Mouse (Mus musculus) ES-E14 (cell line): ENCODE results near the gene Gm36864. TPM values are rescaled to one million over a fixed set of nuclear protein-coding genes. Genes with fewer than 3 reads are reported as not detected.
"Not testable (repeated sequence)": the region's sequence is repeated elsewhere in the genome, so short reads cannot be mapped to it uniquely, and the experiment has no call there.

ENCODE experiments used
- DNase-seq: peaks from one replicate; pipeline ENCODE4 v3.0.0-alpha.2; 2013; ENCODE audit warnings: low read depth, low spot score
- H3K27ac ChIP-seq: 2 replicates; pipeline ENCODE4 v1.5.1; 2012; ENCODE audit warnings: low read depth, mild to moderate bottlenecking, low read length, moderate library complexity, mixed read lengths; ENCODE audit not compliant: poor library complexity, insufficient read depth, severe bottlenecking
- H3K36me3 ChIP-seq: 2 replicates; pipeline ENCODE4 v1.6.1; 2012; ENCODE audit warnings: mild to moderate bottlenecking, low read length, moderate library complexity, mixed read lengths; ENCODE audit not compliant: control insufficient read depth, poor library complexity, insufficient read depth, severe bottlenecking
- H3K4me1 ChIP-seq, 2 experiments: fragments of 150-350 bp in 1 of 2; sonication (generic) in 1 of 2; 2 replicates each; pipeline ENCODE4 v1.6.1; 2012; ENCODE audit warnings: low read length in 2 of 2, mild to moderate bottlenecking in 1 of 2, mixed read lengths in 1 of 2; ENCODE audit not compliant: control insufficient read depth in 2 of 2, insufficient read depth in 2 of 2, poor library complexity in 1 of 2
- H3K4me3 ChIP-seq, 2 experiments: fragments of 150-350 bp in 1 of 2; sonication (generic) in 1 of 2; 2 replicates each; pipeline ENCODE4 v1.5.1; 2012; ENCODE audit warnings: low read length in 2 of 2, low read depth in 1 of 2, mild to moderate bottlenecking in 1 of 2, mixed read lengths in 1 of 2; ENCODE audit not compliant: insufficient read depth in 1 of 2, poor library complexity in 1 of 2, severe bottlenecking in 1 of 2
- H3K9ac ChIP-seq: 2 replicates; pipeline ENCODE4 v1.6.1; 2012; ENCODE audit warnings: low read depth, mild to moderate bottlenecking, low read length, mixed read lengths; ENCODE audit not compliant: poor library complexity, insufficient read depth, severe bottlenecking
- H3K9me3 ChIP-seq: fragments of 150-350 bp; sonication (generic); 2 replicates; pipeline ENCODE4 v1.6.1; 2012; ENCODE audit warnings: low read depth, mild to moderate bottlenecking, low read length; ENCODE audit not compliant: control insufficient read depth, insufficient read depth
- CHD2 ChIP-seq: IDR thresholded peaks from 2 replicates; pipeline ENCODE4 v1.6.1; 2014; ENCODE audit warnings: mild to moderate bottlenecking, low read depth, low read length, inconsistent platforms
- HCFC1 ChIP-seq: IDR thresholded peaks from 2 replicates; pipeline ENCODE4 v1.6.1; 2012; ENCODE audit warnings: low read length, inconsistent platforms, borderline replicate concordance; ENCODE audit not compliant: insufficient read depth
- MAFK ChIP-seq: IDR thresholded peaks from 2 replicates; pipeline ENCODE4 v1.6.1; 2014; ENCODE audit warnings: mild to moderate bottlenecking, low read depth, low read length, inconsistent platforms; ENCODE audit not compliant: insufficient read depth
- ZC3H11A ChIP-seq: IDR thresholded peaks from 2 replicates; pipeline ENCODE4 v1.6.1; 2012; ENCODE audit warnings: low read depth, mild to moderate bottlenecking, inconsistent platforms, low read length, borderline replicate concordance
- ZNF384 ChIP-seq: IDR thresholded peaks from 2 replicates; pipeline ENCODE4 v1.6.1; 2012; ENCODE audit warnings: low read depth, low read length, inconsistent platforms
- in situ Hi-C, 2 experiments: fragments of 600-800 bp; cut with MboI; formaldehyde crosslinking; loops; one replicate each; pipeline ENCODE4 v1.15.1; 2025; ENCODE audit warnings: low sequenced_read_pairs in 2 of 2, inconsistent platforms in 1 of 2; ENCODE audit not compliant: unreplicated experiment in 2 of 2
- total RNA-seq: library from RNA; depleted of rRNA; stranded (reverse); fragments of 300-350 nt; gene quantifications from 2 replicates; pipeline ENCODE4 v1.2.3, GENCODE M21; 2012; rRNA removed

Gene Gm36864
- total RNA-seq = not detected in 2 replicates

DNA sequence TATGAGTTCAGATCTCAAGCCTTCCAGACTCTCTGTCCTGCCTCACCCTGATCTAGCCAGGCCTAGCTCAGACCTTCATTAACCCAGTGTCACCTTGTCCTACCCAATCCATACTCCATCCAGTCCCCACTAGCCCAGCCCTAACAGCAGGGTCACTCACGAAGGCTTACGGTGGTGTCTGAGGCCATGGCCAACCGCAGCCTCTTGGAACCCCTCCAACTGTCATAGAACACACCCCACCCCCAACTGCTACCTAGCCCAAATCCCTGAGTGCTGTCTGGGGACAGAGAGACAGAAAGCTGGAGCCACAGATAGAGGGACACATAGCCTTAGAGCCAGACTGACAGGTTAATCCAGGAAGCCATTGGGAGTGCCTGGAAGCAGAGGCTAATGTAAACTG is at the start of gene Gm36864:
Gene Gm36864 (plus strand): TSS at position 269 of the 400 bp plus-strand sequence.
- no peak within 1 kb of the TSS for H3K27ac ChIP-seq
- TF ChIP-seq MAFK (no peak), HCFC1 (no peak), CHD2 (no peak), ZNF384 (no peak), ZC3H11A (no peak)
- no peak within 1 kb of the TSS for H3K4me3 ChIP-seq

GRCm38 (mm10) chr7:44186516-44186915 is 49.5 kb upstream of the Gm36864 start:
- H3K36me3 ChIP-seq, H3K4me3 ChIP-seq, H3K9ac ChIP-seq, H3K9me3 ChIP-seq, in situ Hi-C loops, H3K4me1 ChIP-seq, H3K27ac ChIP-seq, DNase-seq: not testable (repeated sequence)

More for the DNA sequence above, at the start of gene Gm36864:
- H3K9ac ChIP-seq = no peak within 1 kb of the TSS
- in situ Hi-C loops = no loop called here
- no peaks in the 10 kb centered on the region for H3K9me3 ChIP-seq
- peaks cover 0 to 6% of the 10 kb centered on the region in 2 experiments; a peak in 1 of 4 replicates for H3K4me1 ChIP-seq
- no peaks in the 10 kb centered on the region for H3K36me3 ChIP-seq
- DNase-seq = no peak

GRCm38 (mm10) chr7:44187936-44188335 is 48.0 kb upstream of the Gm36864 start, which contains the start of gene Klk1b24:
TSS of gene Klk1b24 (plus strand) at chr7:44188236.
- DNase-seq, H3K4me1 ChIP-seq, H3K36me3 ChIP-seq, H3K4me3 ChIP-seq, in situ Hi-C loops, H3K9me3 ChIP-seq, H3K27ac ChIP-seq, H3K9ac ChIP-seq: not testable (repeated sequence)

- in situ Hi-C loops, H3K4me1 ChIP-seq, H3K36me3 ChIP-seq, H3K9ac ChIP-seq, H3K9me3 ChIP-seq, H3K4me3 ChIP-seq, DNase-seq, H3K27ac ChIP-seq: not testable (repeated sequence)
Measured at GRCm38 (mm10) chr7:44193466-44193865, 42.5 kb upstream of the Gm36864 start.

DNA sequence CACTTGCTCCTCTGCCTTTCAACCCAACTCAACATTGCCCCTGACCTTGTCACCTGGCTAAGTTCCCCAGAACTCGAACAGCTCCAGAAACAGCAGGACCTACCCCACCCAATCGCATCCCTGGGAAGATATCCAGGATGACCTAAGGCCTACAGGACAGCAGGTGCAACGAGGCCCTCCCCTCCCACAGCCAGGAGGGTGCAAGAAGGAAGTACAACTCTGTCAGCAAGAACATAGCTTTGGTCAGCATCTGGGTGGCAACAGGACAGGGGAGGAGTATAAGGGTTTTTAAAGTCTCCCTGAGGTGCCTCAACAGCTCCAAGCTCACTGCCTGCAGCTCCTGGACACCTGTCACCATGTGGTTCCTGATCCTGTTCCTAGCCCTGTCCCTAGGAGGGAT is 38.1 kb upstream of the Gm36864 start, which contains the start of gene Klk1b3:
Gene Klk1b3 (plus strand): TSS at position 301 of the 400 bp plus-strand sequence.
- TF ChIP-seq HCFC1 (no peak), ZNF384 (no peak), MAFK (no peak), CHD2 (no peak), ZC3H11A (no peak)
- Histone ChIP-seq H3K4me1 (no peaks in the 10 kb centered on the region; a peak in 1 of 4 replicates), H3K9me3 (no peaks in the 10 kb centered on the region), H3K27ac (no peak within 1 kb of the TSS), H3K4me3 (no peak within 1 kb of the TSS), H3K36me3 (no peaks in the 10 kb centered on the region), H3K9ac (no peak within 1 kb of the TSS)
- no peak for DNase-seq
- in situ Hi-C loops = no loop called here

DNA sequence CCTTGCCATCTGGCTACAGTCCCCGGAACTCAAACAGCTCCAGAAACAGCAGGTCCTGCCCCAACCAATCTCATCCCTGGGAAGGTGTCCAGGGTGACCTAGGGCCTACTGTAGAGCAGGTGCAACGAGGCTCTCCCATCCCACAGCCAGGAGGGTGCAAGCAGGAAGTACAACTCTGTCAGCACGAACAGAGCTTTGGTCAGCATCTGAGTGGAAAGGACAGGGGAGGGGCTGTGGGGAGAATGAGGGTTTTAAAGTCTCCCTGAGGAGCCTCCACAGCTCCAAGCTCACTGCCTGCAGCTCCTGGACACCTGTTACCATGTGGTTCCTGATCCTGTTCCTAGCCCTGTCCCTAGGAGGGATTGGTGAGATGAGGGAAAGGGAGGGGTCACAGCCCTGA is 28.8 kb upstream of the Gm36864 start, which contains the start of gene Klk1b4:
Gene Klk1b4 (plus strand): TSS at position 301 of the 400 bp plus-strand sequence.
- H3K9ac ChIP-seq, DNase-seq: not testable (repeated sequence)

More for the DNA sequence above, 28.8 kb upstream of the Gm36864 start, which contains the start of gene Klk1b4:
- not testable (repeated sequence) for H3K36me3 ChIP-seq, H3K9me3 ChIP-seq, H3K27ac ChIP-seq, H3K4me1 ChIP-seq, H3K4me3 ChIP-seq
- in situ Hi-C loops = loop anchor here in 1 of 2 experiments (5.0 to 25.0 kb wide), 2 partner anchors 50 to 245 kb away; partner anchors contain the start of genes Acp4, Klk1b1 and Klk1b8
